Mouse (Mus musculus) fibroblast of lung, adult 2 months (primary cell): ENCODE measurements around the gene Iqsec1.

Experiments used
- DNase-seq: peaks from one replicate; pipeline ENCODE4 v3.0.0-alpha.2; 2011; ENCODE audit warnings: low read depth

Iqsec1 gene

DNA sequence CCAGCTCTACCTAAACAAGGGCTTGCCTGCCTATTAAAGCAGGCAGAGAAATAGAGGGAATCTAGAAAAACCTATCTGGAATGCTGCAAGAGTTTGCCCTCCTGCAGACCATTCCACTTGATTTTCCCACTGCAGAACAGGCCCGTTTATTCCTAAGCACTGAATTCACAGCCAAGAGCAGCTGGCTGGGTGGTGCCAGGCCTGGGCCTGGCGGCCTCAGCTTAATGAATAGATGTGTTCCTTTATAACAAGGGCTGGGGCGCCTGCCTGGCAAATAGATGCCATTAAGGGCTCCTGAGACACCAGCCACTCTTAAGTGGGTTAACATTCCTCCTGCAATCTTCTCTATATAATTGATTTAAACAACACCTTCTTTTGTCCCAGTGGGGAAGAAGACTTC is 265.5 kb downstream of the Iqsec1 start:
- DNase-seq: no peak

DNA sequence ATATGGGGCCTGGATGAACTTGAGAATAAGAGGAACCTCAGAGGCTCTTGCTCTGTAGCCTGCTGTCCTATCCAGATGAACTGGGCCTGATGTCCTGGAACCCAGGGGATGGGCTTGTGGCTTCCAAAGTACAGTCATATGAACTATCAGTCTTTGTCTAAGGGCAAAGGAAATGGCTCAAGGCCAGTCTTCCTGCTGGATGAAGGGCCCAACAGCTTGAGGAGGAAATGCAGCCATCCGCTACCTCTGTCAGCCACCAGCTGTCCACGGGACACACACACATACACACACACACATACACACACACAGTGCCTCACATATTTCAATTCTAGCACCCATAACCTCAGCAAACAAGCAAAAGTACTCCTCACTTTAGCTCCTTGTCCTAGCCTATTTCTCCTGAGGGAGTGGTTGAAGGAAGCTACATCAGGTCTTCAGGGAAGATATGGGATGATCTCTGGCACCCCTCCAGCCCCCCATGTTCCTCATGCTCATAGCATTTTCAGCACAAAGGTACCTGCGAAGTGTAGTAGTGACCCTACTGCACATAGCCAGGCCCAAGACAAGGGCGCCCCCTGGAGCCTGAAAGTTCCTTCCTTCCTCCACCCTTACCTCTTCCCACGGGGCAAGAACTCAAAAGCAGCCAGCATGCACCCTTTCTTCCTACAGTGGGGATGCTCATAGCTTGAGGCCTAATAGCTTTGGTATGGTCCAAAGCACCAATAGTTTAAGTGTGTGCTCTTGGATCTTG is 267.3 kb downstream of the Iqsec1 start:
- no peak for DNase-seq

GRCm38 (mm10) chr6:90720201-90720600 is 268.3 kb downstream of the Iqsec1 start:
- no peak for DNase-seq

GRCm38 (mm10) chr6:90719402-90719801 is 269.1 kb downstream of the Iqsec1 start:
- DNase-seq: no peak

GRCm38 (mm10) chr6:90718477-90718876 is 270.0 kb downstream of the Iqsec1 start:
- no peak for DNase-seq

DNA sequence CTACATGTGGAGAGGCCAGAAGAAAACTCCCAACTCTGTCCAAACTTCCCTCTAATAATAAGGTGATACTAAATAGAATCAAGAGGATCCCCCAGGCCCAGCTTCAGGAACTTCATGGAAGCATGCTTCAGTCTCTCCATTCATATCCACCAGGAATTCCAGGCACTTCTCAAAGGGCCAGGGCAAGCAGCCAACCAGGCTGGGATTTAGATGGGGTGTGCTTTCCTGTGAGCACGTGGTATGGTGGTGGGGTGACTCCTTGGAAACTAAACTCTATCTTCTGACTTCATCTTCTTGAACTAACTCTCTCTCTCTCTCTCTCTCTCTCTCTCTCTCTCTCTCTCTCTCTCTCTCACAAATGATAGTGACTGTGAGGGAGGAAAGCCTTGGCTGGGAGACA is 270.8 kb downstream of the Iqsec1 start:
- no peak for DNase-seq

DNA sequence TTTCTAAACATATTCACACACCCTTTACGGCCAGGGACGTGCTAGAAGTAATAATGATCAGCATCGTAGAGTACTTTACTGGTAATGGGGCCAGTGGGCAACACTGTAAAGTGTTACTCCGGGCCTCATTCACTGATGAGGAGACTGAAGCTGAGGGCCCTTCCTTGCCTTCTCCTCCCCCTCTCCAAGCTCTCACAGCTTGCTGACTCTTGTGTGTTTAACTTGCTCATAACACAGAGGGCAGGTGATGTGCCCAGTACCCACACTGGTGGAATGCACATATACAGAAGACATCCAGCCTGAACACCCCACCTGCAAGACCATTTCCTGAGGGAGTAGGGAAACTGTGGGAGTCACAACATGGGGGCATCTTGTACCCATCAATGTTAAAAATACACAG is 271.6 kb downstream of the Iqsec1 start:
- no peak for DNase-seq

GRCm38 (mm10) chr6:90716066-90716704 is 272.3 kb downstream of the Iqsec1 start:
- DNase-seq: no peak

GRCm38 (mm10) chr6:90715245-90715905 is 273.1 kb downstream of the Iqsec1 start:
- DNase-seq: no peak

- DNase-seq: no peak
Observed at GRCm38 (mm10) chr6:90713650-90714049, 274.8 kb downstream of the Iqsec1 start.

- no peak for DNase-seq
Observed at GRCm38 (mm10) chr6:90712486-90713480, 275.7 kb downstream of the Iqsec1 start.

- no peak for DNase-seq
Observed at GRCm38 (mm10) chr6:90712063-90712462, 276.4 kb downstream of the Iqsec1 start.

GRCm38 (mm10) chr6:90711476-90712035 is 276.9 kb downstream of the Iqsec1 start:
- DNase-seq: no peak

GRCm38 (mm10) chr6:90710778-90711177 is 277.7 kb downstream of the Iqsec1 start:
- DNase-seq: no peak

DNA sequence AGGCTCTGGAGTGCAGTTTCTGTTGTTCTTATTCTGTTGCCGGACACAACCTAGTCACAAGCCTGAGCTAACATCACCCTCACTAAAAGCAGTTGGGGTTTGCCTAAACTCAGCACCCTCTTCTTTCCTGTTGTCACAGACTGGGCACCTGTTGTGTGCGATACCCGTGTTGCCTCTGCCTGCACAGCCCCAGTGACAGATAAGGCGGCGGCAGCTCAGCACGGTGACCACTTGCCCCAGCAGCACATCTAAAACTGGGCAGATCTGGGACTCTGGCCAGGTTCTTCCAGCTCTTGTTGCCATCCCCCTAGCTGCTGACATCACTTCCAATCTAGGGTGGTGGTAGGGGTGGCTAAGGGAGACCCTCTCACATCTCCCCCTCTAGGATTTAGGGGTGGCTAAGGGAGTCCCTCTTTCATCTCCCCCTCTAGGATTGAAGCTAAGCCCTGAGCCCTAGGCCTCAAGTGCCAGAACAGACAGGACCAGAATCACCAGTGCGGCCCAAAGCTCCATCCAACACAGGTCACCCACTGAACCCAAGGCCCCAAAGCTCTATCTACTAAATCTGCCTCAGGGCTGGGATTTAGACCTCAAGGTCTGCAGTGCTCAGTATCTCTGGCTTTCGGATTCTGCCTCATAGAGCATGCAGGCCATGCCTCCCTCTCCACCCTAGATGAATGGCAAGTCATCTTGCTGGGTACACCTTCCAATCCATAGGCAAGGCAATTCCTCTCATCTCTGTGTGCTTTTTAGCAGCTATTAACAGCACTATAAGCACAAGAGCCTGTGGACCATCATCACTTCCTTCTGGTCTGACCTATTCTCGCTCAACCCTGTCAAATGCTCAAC is 278.3 kb downstream of the Iqsec1 start:
- no peak for DNase-seq

GRCm38 (mm10) chr6:90708061-90708618 is 280.3 kb downstream of the Iqsec1 start:
- no peak for DNase-seq

DNA sequence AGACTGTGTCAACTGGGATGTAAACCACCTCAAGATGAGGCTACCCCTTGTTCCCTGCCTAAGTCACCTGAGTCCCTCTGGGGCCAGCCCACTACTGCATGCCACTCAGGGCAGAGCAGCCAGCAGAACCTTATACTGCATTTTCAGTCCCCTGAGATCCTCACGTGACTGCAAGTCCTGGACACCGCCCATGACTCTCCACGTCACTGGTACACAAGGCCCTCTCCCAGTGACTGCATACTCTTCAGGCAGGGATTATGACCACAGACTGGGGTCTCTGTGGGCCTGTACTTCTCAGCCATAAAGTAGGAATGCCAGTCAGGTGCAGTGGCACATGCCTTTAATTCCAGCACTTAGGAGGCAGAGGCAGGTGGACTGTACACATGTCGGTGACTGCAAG is 281.3 kb downstream of the Iqsec1 start:
- no peak for DNase-seq

DNA sequence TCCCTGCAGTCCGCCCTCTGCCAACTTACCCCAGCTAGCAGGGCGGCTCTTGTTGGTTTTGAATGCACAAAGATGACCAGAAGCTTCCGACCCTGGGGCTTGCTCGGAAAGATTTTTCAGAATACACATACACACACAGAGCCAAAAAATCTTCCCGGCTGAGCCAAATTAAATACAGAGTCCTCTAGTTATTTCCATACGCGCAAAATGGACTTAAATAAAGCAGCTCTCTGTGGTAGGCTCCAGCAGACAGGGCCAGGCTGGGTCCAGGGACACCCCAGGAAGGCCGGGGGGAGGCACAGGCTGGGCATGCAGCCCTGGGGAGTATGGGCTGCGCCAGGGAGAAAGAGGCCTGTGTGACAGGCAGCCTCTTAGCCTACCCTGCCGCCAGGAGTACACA is 282.0 kb downstream of the Iqsec1 start:
- no peak for DNase-seq

- DNase-seq: no peak
Observed at GRCm38 (mm10) chr6:90705738-90706137, 282.7 kb downstream of the Iqsec1 start.

DNA sequence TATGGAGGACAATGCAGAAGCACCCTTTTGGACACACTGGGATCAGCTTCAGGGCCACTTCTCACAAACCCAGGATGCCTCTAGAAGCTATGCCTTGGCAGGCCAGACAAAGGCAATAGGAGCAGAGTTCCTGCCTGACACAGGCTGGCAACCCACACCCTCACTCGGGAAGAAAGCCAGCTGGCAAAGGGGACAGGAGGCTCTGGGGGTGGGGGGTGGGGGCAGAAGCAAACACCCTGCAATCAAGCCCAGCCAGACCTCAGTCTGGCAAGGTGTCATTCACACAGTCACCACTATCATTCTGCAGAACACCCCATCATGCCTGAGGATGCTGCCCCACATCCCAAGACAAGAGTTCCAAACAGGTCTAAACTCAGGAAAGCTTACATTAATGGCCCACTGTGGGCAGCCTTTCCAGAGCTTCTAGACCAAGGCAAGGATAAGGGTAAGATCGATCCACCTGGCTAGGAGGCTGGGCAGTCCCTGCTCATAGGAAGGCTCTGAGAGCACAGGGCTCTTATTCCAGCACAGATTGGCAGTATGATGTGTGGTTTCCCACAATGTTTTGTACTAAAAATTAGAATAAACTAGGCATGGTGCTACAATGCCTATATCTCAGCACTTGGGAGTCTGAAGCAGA is 283.7 kb downstream of the Iqsec1 start:
- no peak for DNase-seq
